Mouse (Mus musculus) lung, embryonic 14.5 days (tissue): Measurements from ENCODE around the gene Tnfsf14. TPM values are rescaled to one million over a fixed set of nuclear protein-coding genes. Genes with fewer than 3 reads are reported as not detected.

Source experiments
- ATAC-seq: fragments of 200-750 bp; cut with Nextera tagmentation; 2 replicates; pipeline ENCODE4 v1.8.0; 2017; ENCODE audit warnings: mild to moderate bottlenecking, moderate TSS enrichment, moderate library complexity; ENCODE audit not compliant: insufficient read depth
- DNase-seq: peaks from one replicate; pipeline ENCODE4 v3.0.0-alpha.2; 2015
- H3K27ac ChIP-seq: fragments of 300-500 bp; sonication (generic); 2 replicates; pipeline ENCODE4 v1.5.1; 2014; ENCODE audit warnings: low read depth, mild to moderate bottlenecking, moderate library complexity
- H3K27me3 ChIP-seq: fragments of 300-500 bp; sonication (generic); 2 replicates; pipeline ENCODE4 v1.6.1; 2014; ENCODE audit warnings: low read length, control low read depth; ENCODE audit not compliant: insufficient read depth
- H3K36me3 ChIP-seq: fragments of 300-500 bp; sonication (generic); 2 replicates; pipeline ENCODE4 v1.6.1; 2014; ENCODE audit warnings: control low read depth; ENCODE audit not compliant: insufficient read depth
- H3K4me1 ChIP-seq: fragments of 300-500 bp; sonication (generic); 2 replicates; pipeline ENCODE4 v1.6.1; 2014; ENCODE audit warnings: antibody characterized with exemption, control low read depth; ENCODE audit not compliant: insufficient read depth
- H3K4me2 ChIP-seq: fragments of 300-500 bp; sonication (generic); 2 replicates; pipeline ENCODE4 v1.6.1; 2014; ENCODE audit warnings: mild to moderate bottlenecking
- H3K4me3 ChIP-seq: fragments of 300-500 bp; sonication (generic); 2 replicates; pipeline ENCODE4 v1.5.1; 2014; ENCODE audit warnings: low read depth, low read length
- H3K9ac ChIP-seq: fragments of 300-500 bp; sonication (generic); 2 replicates; pipeline ENCODE4 v1.6.1; 2014
- H3K9me3 ChIP-seq: fragments of 300-500 bp; sonication (generic); 2 replicates; pipeline ENCODE4 v1.6.1; 2016; ENCODE audit warnings: low read depth, low read length, control low read depth
- CTCF ChIP-seq: IDR thresholded peaks from 2 replicates; pipeline ENCODE4 v1.5.1; 2016; ENCODE audit warnings: antibody characterized with exemption, low read depth
- WGBS: fragments of 180-500 bp; shearing (Covaris S2); extraction: QIAGEN DNeasy Blood & Tissue Kit; methylation state at CpG from one replicate; pipeline ENCODE4 v1.1.7; 2014; 5-methylcytosine and 5-hydroxymethylcytosine counted together
- polyA plus RNA-seq: library from polyadenylated mRNA; unstranded; fragments of >200 nt; fragmentation: Nextera tagmentation; extraction: Ambion mirVana; gene quantifications from 2 replicates; pipeline ENCODE4 v1.2.1, GENCODE M21; 2014

The Tnfsf14 gene
- polyA plus RNA-seq, 1 experiment from 2014 or later = 0.16 TPM

GRCm38 (mm10) chr17:57180363-57180762, 13.6 kb downstream of the Tnfsf14 start:
- Histone ChIP-seq H3K4me3 (no peak overlapping the region), H3K27me3 (no peaks in the 10 kb centered on the region), H3K4me2 (no peak overlapping the region), H3K9ac (no peak overlapping the region), H3K36me3 (no peaks in the 10 kb centered on the region), H3K4me1 (no peaks in the 10 kb centered on the region), H3K9me3 (no peaks in the 10 kb centered on the region), H3K27ac (no peak overlapping the region)
- 25% methylated on average over 8 of the region's 8 CpGs for WGBS
- DNase-seq (peak; percentile 35), ATAC-seq (no peak)
- TF ChIP-seq CTCF = peak; percentile 50

GRCm38 (mm10) chr17:57173351-57173750, 20.6 kb downstream of the Tnfsf14 start:
- no peak overlapping the region for H3K4me3 ChIP-seq
- no peak overlapping the region for H3K4me2 ChIP-seq
- ATAC-seq = peak; percentile 68; the same call in 1 of the 2 replicates
- H3K27ac ChIP-seq = no peak overlapping the region
- no peaks in the 10 kb centered on the region for H3K27me3 ChIP-seq
- no peak overlapping the region for H3K9ac ChIP-seq
- no peaks in the 10 kb centered on the region for H3K36me3 ChIP-seq
- 40% methylated on average over 4 of the region's 4 CpGs for WGBS
- no peaks in the 10 kb centered on the region for H3K9me3 ChIP-seq
- TF ChIP-seq CTCF = no peak
- peak; percentile 29 for DNase-seq
- no peaks in the 10 kb centered on the region for H3K4me1 ChIP-seq

- Histone ChIP-seq H3K9ac (no peak overlapping the region), H3K4me2 (no peak overlapping the region), H3K27me3 (no peaks in the 10 kb centered on the region), H3K27ac (no peak overlapping the region), H3K9me3 (no peaks in the 10 kb centered on the region), H3K36me3 (no peaks in the 10 kb centered on the region), H3K4me3 (no peak overlapping the region), H3K4me1 (no peaks in the 10 kb centered on the region)
- DNase-seq = peak; percentile 50
- no peak; the same call in 1 of the 2 replicates for ATAC-seq
- WGBS = 39% methylated on average over 5 of the region's 5 CpGs
- TF ChIP-seq CTCF = no peak
Measured at GRCm38 (mm10) chr17:57172378-57172777, 21.6 kb downstream of the Tnfsf14 start.

DNA sequence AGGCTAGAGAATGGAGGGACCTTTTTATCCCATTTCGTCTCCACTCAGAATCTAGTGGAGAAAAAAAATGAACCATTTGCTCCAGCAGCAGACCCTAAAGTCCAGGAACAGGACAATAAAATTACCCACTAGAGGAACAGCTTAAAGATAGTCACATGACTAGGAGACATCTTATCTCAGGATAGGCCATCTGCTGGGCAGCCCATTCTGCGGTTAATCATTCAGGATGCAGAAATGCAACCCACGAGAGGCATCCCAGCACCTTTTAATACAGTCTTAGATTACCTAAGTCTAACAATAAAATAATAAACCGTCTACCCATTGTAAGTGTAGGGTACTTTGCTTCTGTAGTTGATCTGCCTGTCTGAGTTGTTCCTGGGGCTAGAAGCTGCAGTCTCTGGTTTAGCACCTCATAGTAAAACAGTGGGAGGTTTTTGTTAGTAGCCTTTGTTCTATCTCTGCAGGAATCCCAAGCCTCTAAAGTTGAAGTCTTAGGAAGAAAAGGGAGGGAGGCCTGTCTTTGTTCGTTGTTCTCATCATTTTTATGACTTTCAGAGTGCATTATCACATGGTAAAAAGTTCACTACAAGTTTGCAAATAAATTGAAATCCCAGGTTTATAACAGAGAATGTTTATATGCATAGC, 23.2 kb downstream of the Tnfsf14 start:
- H3K4me3 ChIP-seq = no peak overlapping the region
- H3K4me1 ChIP-seq = no peaks in the 10 kb centered on the region
- ATAC-seq = no peak
- no peak for TF ChIP-seq CTCF
- H3K9ac ChIP-seq = no peak overlapping the region
- no peak overlapping the region for H3K4me2 ChIP-seq
- no peaks in the 10 kb centered on the region for H3K36me3 ChIP-seq
- H3K27me3 ChIP-seq = no peaks in the 10 kb centered on the region
- 53% methylated on average over 5 of the region's 5 CpGs for WGBS
- no peak for DNase-seq
- no peaks in the 10 kb centered on the region for H3K9me3 ChIP-seq
- H3K27ac ChIP-seq = no peak overlapping the region

GRCm38 (mm10) chr17:57166800-57167791, 26.9 kb downstream of the Tnfsf14 start:
- Histone ChIP-seq H3K9me3 (no peaks in the 10 kb centered on the region), H3K27me3 (no peaks in the 10 kb centered on the region), H3K27ac (no peak overlapping the region), H3K36me3 (no peaks in the 10 kb centered on the region), H3K9ac (no peak overlapping the region), H3K4me3 (no peak overlapping the region), H3K4me1 (no peaks in the 10 kb centered on the region), H3K4me2 (no peak overlapping the region)
- peak; percentile 85 for ATAC-seq
- whole genome bisulfite sequencing = 12% methylated on average over 11 of the region's 11 CpGs
- TF ChIP-seq CTCF = peak; percentile 96
- DNase-seq = peak; percentile 95

DNA sequence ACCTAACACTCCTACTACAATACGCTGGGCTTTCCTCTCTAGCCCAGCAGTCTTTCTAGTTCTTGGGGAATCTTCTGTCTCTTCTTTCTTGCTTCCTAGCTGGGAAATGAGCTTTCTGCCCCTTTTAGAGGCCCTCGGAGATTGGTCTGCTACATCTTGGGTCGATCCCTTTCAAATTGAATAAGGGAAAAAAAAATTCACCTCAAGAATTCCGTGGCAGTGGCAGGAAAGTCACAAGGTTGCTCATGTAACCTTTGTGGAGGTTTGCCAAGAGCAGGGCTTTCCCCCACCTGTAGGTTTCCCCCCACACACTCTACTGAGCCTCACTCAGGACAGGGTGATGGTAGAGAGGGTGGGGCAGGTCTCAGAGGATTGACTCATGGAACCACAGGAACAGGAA, 40.2 kb downstream of the Tnfsf14 start:
- peaks cover 20% of the 10 kb centered on the region for H3K27me3 ChIP-seq
- no peak overlapping the region for H3K4me3 ChIP-seq
- 77% methylated on average over 4 of the region's 4 CpGs for WGBS
- no peak overlapping the region for H3K9ac ChIP-seq
- no peak for DNase-seq
- no peaks in the 10 kb centered on the region for H3K9me3 ChIP-seq
- H3K36me3 ChIP-seq = no peaks in the 10 kb centered on the region
- ATAC-seq = no peak
- no peaks in the 10 kb centered on the region for H3K4me1 ChIP-seq
- H3K4me2 ChIP-seq = no peak overlapping the region
- H3K27ac ChIP-seq = no peak overlapping the region
- TF ChIP-seq CTCF = no peak

DNA sequence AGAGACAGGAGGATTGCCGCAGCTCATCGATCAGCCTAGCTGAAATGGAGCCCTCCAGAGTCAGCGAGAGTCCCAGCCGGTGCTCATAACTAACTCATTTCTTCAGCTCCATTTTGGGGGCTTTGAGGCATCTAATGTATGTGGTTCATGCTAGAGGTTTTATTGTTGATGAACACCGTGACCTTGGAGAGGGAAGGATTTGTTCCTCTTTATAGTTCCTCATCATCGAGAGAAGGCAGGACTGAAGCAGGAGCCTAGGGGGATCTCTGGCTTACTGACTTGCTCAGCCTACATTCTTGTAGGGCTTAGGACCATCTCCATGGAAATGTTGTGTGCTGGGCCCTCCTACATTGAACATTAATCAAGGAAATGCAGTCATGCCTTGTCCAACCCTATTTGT, 41.0 kb downstream of the Tnfsf14 start:
- no peak for TF ChIP-seq CTCF
- no peaks in the 10 kb centered on the region for H3K4me1 ChIP-seq
- DNase-seq = no peak
- H3K27me3 ChIP-seq = peaks cover 28% of the 10 kb centered on the region
- no peak overlapping the region for H3K9ac ChIP-seq
- 85% methylated on average over 6 of the region's 6 CpGs for WGBS
- no peak overlapping the region for H3K4me3 ChIP-seq
- no peak for ATAC-seq
- no peak overlapping the region for H3K27ac ChIP-seq
- no peaks in the 10 kb centered on the region for H3K9me3 ChIP-seq
- H3K4me2 ChIP-seq = no peak overlapping the region
- no peaks in the 10 kb centered on the region for H3K36me3 ChIP-seq
